Mouse (Mus musculus) midbrain, embryonic 13.5 days (tissue): ENCODE measurements around the gene Scimp. TPM values are rescaled to one million over a fixed set of nuclear protein-coding genes. Genes with fewer than 3 reads are reported as not detected.
"Not testable (repeated sequence)": the region's sequence is repeated elsewhere in the genome, so short reads cannot be mapped to it uniquely, and the experiment has no call there.

Experiments
- ATAC-seq: fragments of 200-750 bp; cut with Nextera tagmentation; 2 replicates; pipeline ENCODE4 v1.8.0; 2017; ENCODE audit warnings: mild to moderate bottlenecking, moderate TSS enrichment, moderate library complexity
- H3K27ac ChIP-seq: fragments of 300-500 bp; sonication (generic); 2 replicates; pipeline ENCODE4 v1.5.1; 2015; ENCODE audit warnings: inconsistent platforms, mild to moderate bottlenecking, moderate library complexity
- H3K27me3 ChIP-seq: fragments of 300-500 bp; sonication (generic); 2 replicates; pipeline ENCODE4 v1.6.1; 2015; ENCODE audit warnings: mild to moderate bottlenecking, inconsistent platforms
- H3K36me3 ChIP-seq: fragments of 300-500 bp; sonication (generic); 2 replicates; pipeline ENCODE4 v1.6.1; 2015; ENCODE audit warnings: mild to moderate bottlenecking, inconsistent platforms
- H3K4me1 ChIP-seq: fragments of 300-500 bp; sonication (generic); replicated peaks from 2 replicates; pipeline ENCODE4 v1.6.1; 2015; ENCODE audit warnings: inconsistent platforms
- H3K4me2 ChIP-seq: fragments of 300-500 bp; sonication (generic); replicated peaks from 2 replicates; pipeline ENCODE4 v1.6.1; 2015; ENCODE audit warnings: moderate library complexity, mild to moderate bottlenecking, inconsistent platforms
- H3K4me3 ChIP-seq: fragments of 300-500 bp; sonication (generic); replicated peaks from 2 replicates; pipeline ENCODE4 v1.5.1; 2015; ENCODE audit warnings: mild to moderate bottlenecking, inconsistent platforms
- H3K9ac ChIP-seq: fragments of 300-500 bp; sonication (generic); replicated peaks from 2 replicates; pipeline ENCODE4 v1.6.1; 2015; ENCODE audit warnings: mild to moderate bottlenecking, inconsistent platforms
- H3K9me3 ChIP-seq: fragments of 300-500 bp; sonication (generic); 2 replicates; pipeline ENCODE4 v1.6.1; 2016; ENCODE audit warnings: mild to moderate bottlenecking, inconsistent platforms
- WGBS: fragments of 180-500 bp; shearing (Covaris S2); methylation state at CpG from one replicate; pipeline ENCODE4 v1.1.7; 2015; 5-methylcytosine and 5-hydroxymethylcytosine counted together
- polyA plus RNA-seq: library from polyadenylated mRNA; unstranded; fragments of >200 nt; fragmentation: Nextera tagmentation; extraction: Ambion mirVana; gene quantifications from 2 replicates; pipeline ENCODE4 v1.2.1, GENCODE M21; 2015

Scimp gene
- polyA plus RNA-seq, 1 experiment from 2014 or later: 0.19 TPM

- not testable (repeated sequence) for H3K9me3 ChIP-seq, H3K27ac ChIP-seq, ATAC-seq, H3K27me3 ChIP-seq, H3K4me2 ChIP-seq, H3K36me3 ChIP-seq, H3K9ac ChIP-seq, H3K4me3 ChIP-seq
- H3K4me1 ChIP-seq: peaks cover 17% of the 10 kb centered on the region
- WGBS: 64% methylated on average over 3 of the region's 3 CpGs
Measured at GRCm38 (mm10) chr11:70760446-70760845, 51.9 kb downstream of the Scimp start.

- H3K27ac ChIP-seq: no peak overlapping the region
- no peak overlapping the region; the same call in 1 of the 2 replicates for H3K9ac ChIP-seq
- no peak overlapping the region for H3K4me3 ChIP-seq
- 0 out of 2 replicates have a peak, but pooled peaks cover 3% of the 10 kb centered on the region for H3K4me1 ChIP-seq
- 12% methylated on average over 7 of the region's 7 CpGs for WGBS
- no peak overlapping the region; the same call in 1 of the 2 replicates for H3K4me2 ChIP-seq
- ATAC-seq: peak; percentile 55; the same call in 1 of the 2 replicates
- no peaks in the 10 kb centered on the region for H3K9me3 ChIP-seq
- H3K27me3 ChIP-seq: no peaks in the 10 kb centered on the region
- H3K36me3 ChIP-seq: no peaks in the 10 kb centered on the region
Measured at GRCm38 (mm10) chr11:70755645-70756044, 56.7 kb downstream of the Scimp start.

GRCm38 (mm10) chr11:70754958-70755357 lies 57.4 kb downstream of the Scimp start:
- H3K36me3 ChIP-seq: no peaks in the 10 kb centered on the region

GRCm38 (mm10) chr11:70754476-70754875 lies 57.9 kb downstream of the Scimp start:
- H3K27me3 ChIP-seq: no peaks in the 10 kb centered on the region
- H3K9me3 ChIP-seq: no peaks in the 10 kb centered on the region
- no peaks in the 10 kb centered on the region for H3K36me3 ChIP-seq
- H3K4me2 ChIP-seq: no peak overlapping the region
- no peak overlapping the region for H3K27ac ChIP-seq
- ATAC-seq: no peak
- WGBS: 56% methylated on average over 4 of the region's 4 CpGs
- H3K4me3 ChIP-seq: no peak overlapping the region
- H3K4me1 ChIP-seq: 0 out of 2 replicates have a peak, but pooled peaks cover 3% of the 10 kb centered on the region
- no peak overlapping the region for H3K9ac ChIP-seq

More at GRCm38 (mm10) chr11:70754958-70755357, 57.4 kb downstream of the Scimp start:
- Histone ChIP-seq H3K9ac (no peak overlapping the region), H3K27ac (no peak overlapping the region), H3K4me3 (no peak overlapping the region), H3K9me3 (no peaks in the 10 kb centered on the region), H3K4me1 (0 out of 2 replicates have a peak, but pooled peaks cover 3% of the 10 kb centered on the region), H3K4me2 (no peak overlapping the region), H3K27me3 (no peaks in the 10 kb centered on the region)
- WGBS: 58% methylated on average over 7 of the region's 7 CpGs
- ATAC-seq: no peak

GRCm38 (mm10) chr11:70753146-70753545 lies 59.2 kb downstream of the Scimp start:
- Histone ChIP-seq H3K27me3 (no peaks in the 10 kb centered on the region), H3K4me2 (no peak overlapping the region), H3K27ac (no peak overlapping the region), H3K4me1 (0 out of 2 replicates have a peak, but pooled peaks cover 3% of the 10 kb centered on the region), H3K9ac (no peak overlapping the region), H3K36me3 (no peaks in the 10 kb centered on the region), H3K9me3 (no peaks in the 10 kb centered on the region), H3K4me3 (no peak overlapping the region)
- ATAC-seq: no peak
- 93% methylated on average over 10 of the region's 10 CpGs for WGBS

GRCm38 (mm10) chr11:70752337-70753017 lies 59.9 kb downstream of the Scimp start:
- ATAC-seq: no peak
- no peaks in the 10 kb centered on the region for H3K27me3 ChIP-seq
- no peak overlapping the region for H3K27ac ChIP-seq
- no peak overlapping the region for H3K4me2 ChIP-seq
- H3K9ac ChIP-seq: no peak overlapping the region
- 0 out of 2 replicates have a peak, but pooled peaks cover 3% of the 10 kb centered on the region for H3K4me1 ChIP-seq
- H3K36me3 ChIP-seq: no peaks in the 10 kb centered on the region
- no peak overlapping the region for H3K4me3 ChIP-seq
- H3K9me3 ChIP-seq: no peaks in the 10 kb centered on the region
- 89% methylated on average over 4 of the region's 4 CpGs for WGBS

GRCm38 (mm10) chr11:70747876-70748545 lies 64.4 kb downstream of the Scimp start:
- no peak overlapping the region for H3K27ac ChIP-seq
- no peak overlapping the region for H3K4me2 ChIP-seq
- WGBS: 91% methylated on average over 4 of the region's 4 CpGs
- H3K36me3 ChIP-seq: no peaks in the 10 kb centered on the region
- no peaks in the 10 kb centered on the region for H3K4me1 ChIP-seq
- no peaks in the 10 kb centered on the region for H3K9me3 ChIP-seq
- H3K27me3 ChIP-seq: no peaks in the 10 kb centered on the region
- no peak overlapping the region for H3K9ac ChIP-seq
- ATAC-seq: no peak
- no peak overlapping the region for H3K4me3 ChIP-seq

- H3K36me3 ChIP-seq: no peaks in the 10 kb centered on the region
- no peak for ATAC-seq
- no peak overlapping the region for H3K27ac ChIP-seq
- no peak overlapping the region for H3K9ac ChIP-seq
- no peak overlapping the region for H3K4me2 ChIP-seq
- no peaks in the 10 kb centered on the region for H3K9me3 ChIP-seq
- H3K4me1 ChIP-seq: no peaks in the 10 kb centered on the region
- H3K27me3 ChIP-seq: no peaks in the 10 kb centered on the region
- H3K4me3 ChIP-seq: no peak overlapping the region
- WGBS: 84% methylated on average over 7 of the region's 7 CpGs
Measured at GRCm38 (mm10) chr11:70745636-70746035, 66.8 kb downstream of the Scimp start.

- Histone ChIP-seq H3K4me1 (no peaks in the 10 kb centered on the region), H3K27me3 (no peaks in the 10 kb centered on the region), H3K4me2 (no peak overlapping the region), H3K9me3 (no peaks in the 10 kb centered on the region), H3K27ac (no peak overlapping the region), H3K36me3 (no peaks in the 10 kb centered on the region), H3K9ac (no peak overlapping the region), H3K4me3 (no peak overlapping the region)
- 76% methylated on average over 12 of the region's 12 CpGs for WGBS
- no peak for ATAC-seq
Measured at GRCm38 (mm10) chr11:70742581-70743459, 69.6 kb downstream of the Scimp start.

- Histone ChIP-seq H3K27me3 (no peaks in the 10 kb centered on the region), H3K36me3 (no peaks in the 10 kb centered on the region), H3K27ac (no peak overlapping the region), H3K9ac (no peak overlapping the region), H3K4me2 (no peak overlapping the region), H3K4me1 (no peaks in the 10 kb centered on the region), H3K4me3 (no peak overlapping the region), H3K9me3 (no peaks in the 10 kb centered on the region)
- ATAC-seq: no peak
- 93% methylated on average over 7 of the region's 7 CpGs for WGBS
Measured at GRCm38 (mm10) chr11:70742117-70742516, 70.3 kb downstream of the Scimp start.

- no peaks in the 10 kb centered on the region for H3K36me3 ChIP-seq
- WGBS: 96% methylated on average over 3 of the region's 3 CpGs
- no peaks in the 10 kb centered on the region for H3K9me3 ChIP-seq
- H3K4me2 ChIP-seq: no peak overlapping the region
- no peaks in the 10 kb centered on the region for H3K4me1 ChIP-seq
- no peak overlapping the region for H3K9ac ChIP-seq
- H3K27ac ChIP-seq: no peak overlapping the region
- ATAC-seq: no peak
- H3K4me3 ChIP-seq: no peak overlapping the region
- H3K27me3 ChIP-seq: no peaks in the 10 kb centered on the region
Measured at GRCm38 (mm10) chr11:70741603-70742002, 70.8 kb downstream of the Scimp start.
